Mouse (Mus musculus) erythroblast, embryonic 14.5 days (primary cell): ENCODE data around the gene Pip5k1c. TPM values are rescaled to one million over a fixed set of nuclear protein-coding genes. Genes with fewer than 3 reads are reported as not detected.

ENCODE experiments used
- H3K27me3 ChIP-seq: 2 replicates; pipeline ENCODE4 v1.6.1; 2012; ENCODE audit warnings: inconsistent platforms; ENCODE audit not compliant: control insufficient read depth
- H3K36me3 ChIP-seq: 2 replicates; pipeline ENCODE4 v1.6.1; 2012; ENCODE audit warnings: mild to moderate bottlenecking, inconsistent platforms; ENCODE audit not compliant: control insufficient read depth
- H3K4me1 ChIP-seq: 2 replicates; pipeline ENCODE4 v1.6.1; 2012; ENCODE audit warnings: inconsistent platforms; ENCODE audit not compliant: control insufficient read depth
- H3K4me3 ChIP-seq: replicated peaks from 2 replicates; pipeline ENCODE3; 2012; ENCODE audit warnings: moderate library complexity, mild to moderate bottlenecking, inconsistent platforms
- H3K9me3 ChIP-seq: 2 replicates; pipeline ENCODE4 v1.6.1; 2012; ENCODE audit warnings: low read length, inconsistent platforms, mixed read lengths; ENCODE audit not compliant: control insufficient read depth
- GATA1 ChIP-seq: IDR thresholded peaks from 2 replicates; pipeline ENCODE4 v1.6.1; 2012; ENCODE audit warnings: low read length, inconsistent platforms, mixed read lengths
- TAL1 ChIP-seq: IDR thresholded peaks from 3 replicates; pipeline ENCODE4 v1.6.1; 2012; ENCODE audit warnings: low read length, inconsistent platforms, mixed read lengths
- polyA plus RNA-seq: library from polyadenylated mRNA; stranded (reverse); fragments of >175 nt; gene quantifications from 2 replicates; pipeline ENCODE4 v1.2.3, GENCODE M21; 2012

Pip5k1c gene
- polyA plus RNA-seq, 1 experiment: 4.5 TPM

DNA sequence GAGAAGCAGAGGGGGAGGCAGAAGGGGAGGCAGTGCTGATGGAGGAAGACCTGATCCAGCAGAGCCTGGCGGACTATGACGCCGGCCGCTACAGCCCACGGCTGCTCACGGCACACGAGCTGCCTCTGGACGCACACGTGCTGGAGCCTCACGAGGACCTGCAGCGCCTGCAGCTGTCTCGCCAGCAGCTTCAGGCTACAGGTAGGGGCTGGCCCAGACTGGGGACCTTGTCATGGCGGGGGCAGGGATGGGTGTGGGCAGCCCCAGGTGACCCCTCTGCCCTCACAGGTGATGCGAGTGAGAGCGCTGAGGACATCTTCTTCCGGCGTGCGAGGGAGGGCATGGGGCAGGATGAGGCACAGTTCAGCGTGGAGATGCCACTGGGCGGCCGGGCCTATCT, 32.4 kb downstream of the Pip5k1c start:
- Histone ChIP-seq H3K36me3 (peaks cover 77% of the 10 kb centered on the region), H3K4me1 (peaks cover 57% of the 10 kb centered on the region), H3K27me3 (no peaks in the 10 kb centered on the region; the same call in 1 of the 2 replicates), H3K9me3 (no peaks in the 10 kb centered on the region), H3K4me3 (no peak overlapping the region)
- TF ChIP-seq TAL1: no peak
- no peak for TF ChIP-seq GATA1

DNA sequence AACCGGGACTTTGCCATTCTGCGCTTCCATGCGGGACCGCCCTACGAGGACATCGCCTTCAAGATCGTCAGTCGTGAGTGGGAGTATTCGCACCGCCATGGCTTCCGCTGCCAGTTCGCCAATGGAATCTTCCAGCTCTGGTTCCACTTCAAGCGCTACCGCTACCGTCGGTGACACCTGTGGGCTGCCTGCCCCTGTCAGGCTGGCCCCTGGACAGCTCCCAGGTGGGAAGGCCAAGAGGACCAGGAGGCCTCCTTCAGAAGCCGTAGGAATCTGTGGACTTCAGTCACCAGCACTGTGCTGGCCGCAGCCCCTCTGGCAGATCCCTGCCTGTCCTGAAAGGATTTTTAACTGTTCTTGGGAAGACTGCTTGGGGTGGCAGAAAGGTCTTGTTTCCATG, 33.0 kb downstream of the Pip5k1c start:
- Histone ChIP-seq H3K27me3 (no peaks in the 10 kb centered on the region; the same call in 1 of the 2 replicates), H3K4me3 (no peak overlapping the region), H3K4me1 (peaks cover 55% of the 10 kb centered on the region), H3K36me3 (peaks cover 77% of the 10 kb centered on the region), H3K9me3 (no peaks in the 10 kb centered on the region)
- TF ChIP-seq TAL1 (no peak), GATA1 (no peak)

DNA sequence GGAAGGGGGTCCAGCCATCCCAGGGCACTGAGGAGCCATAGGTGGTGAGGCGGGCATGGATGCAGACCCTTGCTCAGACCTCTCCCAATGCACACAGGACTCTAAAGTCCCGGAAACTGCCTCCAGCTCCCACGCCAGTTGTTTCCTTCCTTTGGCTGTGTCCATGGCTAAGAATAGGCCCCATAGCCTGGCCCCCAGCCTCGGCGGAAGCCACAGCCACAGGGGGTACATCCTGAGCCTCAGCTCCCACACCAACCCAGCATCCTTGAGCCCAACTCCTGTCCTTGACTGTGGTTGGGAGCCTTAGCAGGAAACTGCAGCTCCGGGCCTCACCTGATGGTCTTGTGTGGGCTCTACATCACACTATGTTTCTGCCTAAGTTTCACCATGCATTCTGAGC, 34.1 kb downstream of the Pip5k1c start:
- Histone ChIP-seq H3K9me3 (no peaks in the 10 kb centered on the region), H3K36me3 (peaks cover 75% of the 10 kb centered on the region), H3K4me1 (peaks cover 50% of the 10 kb centered on the region), H3K4me3 (no peak overlapping the region), H3K27me3 (peaks cover 4% of the 10 kb centered on the region)
- TF ChIP-seq TAL1 (no peak), GATA1 (no peak)

DNA sequence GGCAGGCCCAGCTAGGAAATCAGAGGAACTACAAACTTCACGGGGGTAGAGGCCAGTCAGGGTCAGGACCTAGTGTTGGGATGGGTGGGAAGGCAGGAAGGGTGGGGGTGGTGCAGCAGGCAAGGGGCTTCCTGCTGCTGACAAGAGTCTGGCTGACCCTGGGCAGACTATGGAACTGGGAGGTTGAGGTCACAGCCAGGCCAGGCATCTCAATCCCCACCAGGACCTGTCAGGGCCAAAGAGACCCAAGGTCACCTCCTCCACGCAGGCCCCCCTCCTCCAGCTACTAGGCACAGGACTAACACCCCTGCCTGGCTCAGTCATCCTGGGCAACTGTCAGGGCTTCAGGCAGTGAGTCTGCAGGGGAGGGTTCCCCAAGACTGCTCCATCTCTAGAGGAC, 35.2 kb downstream of the Pip5k1c start:
- TF ChIP-seq TAL1 (no peak), GATA1 (no peak)
- Histone ChIP-seq H3K27me3 (peaks cover 15% of the 10 kb centered on the region), H3K4me3 (no peak overlapping the region), H3K9me3 (no peaks in the 10 kb centered on the region), H3K4me1 (peaks cover 39% of the 10 kb centered on the region), H3K36me3 (peaks cover 64% of the 10 kb centered on the region)

DNA sequence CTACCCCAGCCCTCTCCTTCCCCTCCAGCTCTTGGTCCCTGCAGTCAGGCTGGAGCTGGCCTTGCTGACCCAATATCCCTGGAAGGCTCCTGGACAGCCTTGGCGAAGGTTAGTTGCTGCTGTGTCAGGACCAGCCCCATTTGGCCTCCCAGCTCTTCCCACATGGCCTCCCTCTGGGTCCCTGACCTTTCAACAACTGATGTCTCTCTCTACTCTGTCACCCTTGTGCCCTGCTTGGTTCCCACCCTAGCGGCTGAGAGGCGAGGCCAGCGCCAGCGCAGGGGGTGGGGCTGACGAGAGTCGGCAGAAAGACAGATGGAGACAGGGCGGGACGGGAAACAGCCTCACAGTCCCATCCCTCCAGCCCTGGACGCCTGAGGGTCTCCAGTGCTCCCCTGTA, 35.6 kb downstream of the Pip5k1c start, which contains the start of gene Tbxa2r:
Gene Tbxa2r (plus strand): TSS at position 346 of the 400 bp plus-strand sequence.
- TF ChIP-seq TAL1 (no peak), GATA1 (no peak)
- Histone ChIP-seq H3K4me1 (peaks cover 36% of the 10 kb centered on the region), H3K27me3 (peaks cover 16% of the 10 kb centered on the region), H3K9me3 (no peaks in the 10 kb centered on the region), H3K4me3 (no peak within 1 kb of the TSS), H3K36me3 (peaks cover 60% of the 10 kb centered on the region)

DNA sequence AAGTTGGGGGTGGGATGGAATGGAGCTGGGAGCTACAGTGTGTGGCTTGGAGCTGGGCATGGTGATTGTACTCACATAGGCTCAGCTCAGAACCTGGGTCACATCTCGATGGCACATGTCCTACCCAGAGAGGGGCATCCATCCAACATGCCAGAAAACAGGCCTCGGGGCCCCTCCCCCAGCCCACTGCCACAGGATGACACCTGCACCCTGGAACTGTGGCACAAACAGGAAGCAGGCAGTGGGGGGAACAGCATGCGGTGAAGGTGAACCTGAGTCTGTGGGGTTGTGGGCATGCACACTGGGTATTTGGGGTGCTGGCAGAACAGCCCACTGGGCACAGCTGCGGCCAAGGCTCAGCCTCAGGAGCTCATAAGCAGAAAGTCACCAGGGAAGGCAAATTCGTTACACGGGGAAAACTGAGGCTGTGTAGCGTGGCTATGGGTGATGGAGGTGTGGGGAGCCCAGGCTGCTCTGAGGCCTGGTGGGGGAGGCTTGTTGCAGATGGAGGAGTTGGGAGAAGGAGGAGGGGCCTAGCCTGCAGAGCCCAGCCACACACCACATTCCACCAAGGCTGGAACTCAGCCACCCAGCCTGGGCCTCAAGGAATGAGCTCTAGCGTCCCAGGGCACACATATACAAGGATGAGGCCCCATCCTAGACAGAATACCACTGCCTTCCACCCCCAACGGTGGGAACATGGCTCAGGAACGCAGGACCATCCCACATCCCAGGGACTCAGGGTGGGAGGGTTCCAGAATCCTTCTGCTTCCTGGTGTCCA, 36.6 kb downstream of the Pip5k1c start:
- Histone ChIP-seq H3K4me1 (peaks cover 30% of the 10 kb centered on the region), H3K9me3 (no peaks in the 10 kb centered on the region), H3K36me3 (peaks cover 50% of the 10 kb centered on the region), H3K4me3 (no peak overlapping the region), H3K27me3 (peaks cover 16% of the 10 kb centered on the region)
- TF ChIP-seq TAL1: no peak

DNA sequence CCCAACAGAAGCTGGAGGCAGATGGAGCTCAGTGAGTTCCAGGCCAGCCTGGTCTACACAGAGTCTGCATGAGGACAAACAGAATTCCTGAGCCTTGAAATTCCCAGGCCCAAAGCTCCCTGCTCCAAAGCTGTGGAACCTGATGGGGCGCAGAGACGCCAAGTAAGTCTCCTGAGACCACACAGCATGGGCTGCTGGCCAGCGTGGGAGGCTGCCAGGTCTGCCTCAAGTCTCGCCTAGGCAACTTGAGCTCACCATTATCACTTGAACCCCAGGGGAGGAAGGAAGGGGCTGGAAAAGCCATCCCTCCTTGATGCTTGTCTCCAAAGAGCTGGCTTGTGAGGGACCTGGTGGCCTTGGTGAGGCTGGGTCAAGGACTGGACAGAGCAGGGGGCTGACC, 37.2 kb downstream of the Pip5k1c start:
- Histone ChIP-seq H3K9me3 (no peaks in the 10 kb centered on the region), H3K4me1 (peaks cover 30% of the 10 kb centered on the region), H3K27me3 (peaks cover 16% of the 10 kb centered on the region), H3K4me3 (no peak overlapping the region), H3K36me3 (peaks cover 44% of the 10 kb centered on the region)
- TF ChIP-seq TAL1: no peak
- TF ChIP-seq GATA1: no peak

DNA sequence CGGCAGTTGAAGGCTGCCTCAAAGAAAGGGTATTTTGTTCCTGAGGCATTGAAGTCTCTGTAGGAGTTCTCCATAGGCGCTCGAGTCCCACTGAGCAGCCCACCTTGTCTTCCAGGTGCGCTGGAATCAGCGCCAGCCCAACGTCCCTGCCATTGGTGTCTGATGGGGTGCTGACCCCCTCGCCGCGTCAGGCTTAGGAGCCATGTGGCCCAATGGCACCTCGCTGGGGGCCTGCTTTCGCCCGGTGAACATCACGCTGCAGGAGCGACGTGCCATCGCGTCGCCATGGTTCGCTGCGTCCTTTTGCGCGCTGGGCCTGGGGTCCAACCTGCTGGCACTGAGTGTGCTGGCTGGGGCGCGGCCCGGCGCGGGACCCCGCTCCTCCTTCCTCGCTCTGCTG, 39.5 kb downstream of the Pip5k1c start:
- TF ChIP-seq GATA1: no peak
- no peak for TF ChIP-seq TAL1
- peaks cover 18% of the 10 kb centered on the region for H3K27me3 ChIP-seq
- no peak overlapping the region for H3K4me3 ChIP-seq
- H3K9me3 ChIP-seq: 0 out of 2 replicates have a peak, but pooled peaks cover under 1% of the 10 kb centered on the region
- peaks cover 21% of the 10 kb centered on the region for H3K36me3 ChIP-seq
- H3K4me1 ChIP-seq: peaks cover 22% of the 10 kb centered on the region

DNA sequence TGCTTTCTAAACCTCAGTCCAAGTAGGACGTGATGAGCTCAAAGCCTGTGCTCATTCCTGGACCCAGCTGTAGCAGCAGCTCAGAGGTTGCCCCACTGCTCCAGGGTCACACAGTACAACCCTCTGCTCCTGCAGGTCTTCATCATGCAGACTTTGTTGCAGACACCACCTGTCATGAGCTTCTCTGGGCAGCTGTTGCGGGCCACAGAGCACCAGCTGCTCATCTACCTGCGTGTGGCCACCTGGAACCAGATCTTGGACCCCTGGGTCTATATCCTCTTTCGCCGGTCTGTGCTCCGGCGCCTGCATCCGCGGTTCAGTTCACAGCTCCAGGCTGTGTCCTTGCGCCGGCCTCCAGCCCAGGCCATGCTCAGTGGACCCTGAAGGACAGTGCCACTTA, 41.6 kb downstream of the Pip5k1c start:
- peaks cover 33% of the 10 kb centered on the region for H3K27me3 ChIP-seq
- H3K9me3 ChIP-seq: peaks cover 7% of the 10 kb centered on the region; the same call in 1 of the 2 replicates
- H3K4me1 ChIP-seq: peaks cover 7% of the 10 kb centered on the region
- TF ChIP-seq TAL1 (no peak), GATA1 (no peak)
- H3K36me3 ChIP-seq: peaks cover 2% of the 10 kb centered on the region
- H3K4me3 ChIP-seq: no peak overlapping the region
